Mouse (Mus musculus) telencephalon, adult 2 months (tissue): ENCODE measurements around the gene B3gnt7.

Experiments
- DNase-seq: peaks from one replicate; pipeline ENCODE4 v3.0.0-alpha.2; 2011; ENCODE audit warnings: low read depth, low spot score

B3gnt7 gene

GRCm38 (mm10) chr1:86302532-86302931 lies at the start of gene B3gnt7:
TSS of gene B3gnt7 (plus strand) at chr1:86302832.
- DNase-seq = no peak

DNA sequence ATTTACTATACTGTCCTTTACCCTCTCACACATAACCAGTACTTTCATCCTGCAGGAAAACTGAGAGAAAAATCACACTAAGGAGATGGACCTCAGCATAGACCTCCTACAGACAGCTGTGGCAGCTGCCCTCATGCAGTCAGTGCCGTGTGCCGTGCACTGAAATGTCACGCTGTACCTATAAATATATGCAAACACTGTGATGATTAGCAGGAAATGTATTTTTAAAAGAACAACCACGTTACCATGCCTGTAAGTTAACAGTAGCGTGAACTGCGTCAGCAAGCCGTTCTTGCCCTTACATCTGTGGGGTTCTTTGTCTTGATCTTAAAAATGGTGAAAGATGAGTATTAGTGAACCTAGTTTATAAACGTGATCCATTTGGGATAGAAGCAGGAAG lies 49.2 kb upstream of the B3gnt7 start:
- no peak for DNase-seq

- no peak for DNase-seq
Measured at GRCm38 (mm10) chr1:86256311-86256710, 46.3 kb upstream of the B3gnt7 start.

- no peak for DNase-seq
Measured at GRCm38 (mm10) chr1:86257228-86257627, 45.4 kb upstream of the B3gnt7 start.

GRCm38 (mm10) chr1:86258171-86258824 lies 44.3 kb upstream of the B3gnt7 start:
- DNase-seq = no peak

DNA sequence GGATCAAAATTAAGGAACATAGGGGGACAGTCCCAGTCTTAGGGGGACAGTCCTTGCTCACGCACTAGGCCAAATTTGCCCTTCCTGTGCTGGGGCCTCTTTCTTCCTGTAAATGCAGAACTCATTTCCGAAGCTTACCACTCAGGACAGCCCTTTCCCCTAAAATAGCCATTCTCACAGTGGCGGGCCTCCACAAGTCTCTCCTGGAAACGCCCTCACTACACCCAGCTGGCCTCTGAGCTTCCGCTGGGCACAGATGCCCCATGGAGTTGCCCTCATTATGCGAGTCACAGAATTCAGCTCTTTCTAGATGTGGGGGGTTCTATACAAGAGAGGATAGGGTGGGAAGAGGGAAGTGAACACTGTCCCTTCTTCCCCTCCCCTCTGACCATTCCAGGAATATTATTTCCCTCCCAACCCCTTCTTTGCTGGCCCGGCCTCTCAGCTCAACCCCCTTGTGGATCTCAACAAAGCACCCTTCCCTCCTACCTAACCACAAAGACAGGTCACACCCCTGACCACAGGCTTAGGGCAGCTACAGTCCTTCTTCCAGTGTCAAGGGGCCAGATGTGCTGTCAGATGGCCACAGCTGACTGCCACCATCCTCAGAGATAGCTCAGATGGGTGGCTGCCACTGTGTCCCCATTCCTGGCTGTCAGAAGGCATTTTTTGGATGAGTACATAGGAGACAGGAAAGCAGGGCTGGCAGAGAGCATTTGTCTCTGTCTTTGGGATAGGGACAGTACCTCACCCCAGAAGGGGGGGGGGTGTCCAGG lies 38.9 kb upstream of the B3gnt7 start:
- DNase-seq = no peak

DNA sequence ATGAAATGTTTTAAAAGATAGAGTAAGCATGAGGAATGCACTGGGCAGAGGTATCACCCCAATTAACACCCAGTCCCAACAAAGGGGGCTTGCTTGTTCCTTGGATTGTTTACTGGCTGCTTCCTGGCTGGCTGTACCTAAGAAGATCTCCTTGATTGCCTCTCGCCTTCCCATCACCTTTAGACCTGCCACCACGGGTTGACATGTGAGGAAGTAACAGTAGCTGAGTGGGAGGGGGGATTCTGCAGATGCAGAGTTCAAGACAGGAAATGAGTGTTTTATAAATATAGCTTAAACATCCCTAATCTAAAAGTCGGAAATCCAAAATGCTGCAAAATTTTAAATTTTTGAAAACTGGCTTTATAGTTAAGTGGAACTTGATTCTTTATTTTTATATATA lies 37.6 kb upstream of the B3gnt7 start:
- no peak for DNase-seq

GRCm38 (mm10) chr1:86268492-86269189 lies 34.0 kb upstream of the B3gnt7 start:
- no peak for DNase-seq

DNA sequence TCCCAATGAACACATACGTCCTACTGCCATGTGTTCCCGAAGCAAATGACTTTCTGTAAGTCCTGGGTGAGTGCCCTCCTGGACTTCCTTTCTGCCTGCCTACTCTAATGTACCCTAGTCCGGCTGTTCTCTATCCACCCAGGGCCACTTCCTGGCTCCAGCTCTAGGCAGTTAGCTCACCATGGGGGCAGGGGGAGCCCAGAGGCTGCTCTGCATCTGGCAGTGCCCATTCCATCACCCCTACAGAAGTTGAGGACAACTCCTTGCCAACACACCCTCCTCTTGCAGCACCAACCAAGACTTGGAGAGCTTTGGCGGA lies 33.5 kb upstream of the B3gnt7 start:
- no peak for DNase-seq

DNA sequence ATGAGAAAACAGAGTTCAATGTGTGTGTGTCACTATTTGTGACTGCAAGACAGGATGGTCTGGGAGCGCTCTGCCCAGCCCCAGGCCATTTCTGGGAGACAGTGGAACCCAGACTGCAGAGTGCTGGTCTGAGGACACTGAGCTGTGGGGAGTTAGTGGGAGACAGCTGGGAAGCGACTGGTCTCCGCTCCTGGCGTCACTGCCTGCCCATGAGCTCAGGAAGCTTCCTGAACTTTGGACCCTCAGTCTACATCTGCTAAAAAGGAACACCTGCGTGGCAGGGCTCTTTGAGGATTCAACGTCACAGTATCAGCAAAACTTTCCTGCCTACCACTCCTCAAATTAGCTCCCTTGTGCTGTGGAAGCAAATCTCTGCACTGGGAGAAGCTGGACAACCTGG lies 30.9 kb upstream of the B3gnt7 start:
- DNase-seq = no peak

DNA sequence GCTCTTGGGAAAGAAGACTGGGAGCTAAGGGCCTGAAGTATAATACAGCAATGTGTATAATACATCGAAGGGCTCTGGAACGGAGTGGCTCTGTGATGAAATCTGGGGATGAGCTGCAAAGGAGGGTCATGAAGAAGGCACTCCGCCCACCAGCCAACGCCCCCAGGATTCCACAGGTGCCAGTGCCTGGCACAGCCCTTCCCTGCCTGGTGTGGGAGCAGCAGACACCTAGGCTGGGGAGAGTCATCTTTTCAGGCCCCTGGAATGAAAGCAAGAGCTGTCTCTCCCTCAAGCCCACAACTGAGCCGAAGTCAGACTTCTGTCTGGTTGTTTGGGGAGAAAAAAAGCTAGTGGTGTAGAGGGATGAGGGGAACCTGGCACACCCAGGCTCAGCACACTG lies 25.6 kb upstream of the B3gnt7 start:
- DNase-seq = no peak

- DNase-seq = peak; percentile 50
Measured at GRCm38 (mm10) chr1:86281781-86282536, 20.7 kb upstream of the B3gnt7 start.

DNA sequence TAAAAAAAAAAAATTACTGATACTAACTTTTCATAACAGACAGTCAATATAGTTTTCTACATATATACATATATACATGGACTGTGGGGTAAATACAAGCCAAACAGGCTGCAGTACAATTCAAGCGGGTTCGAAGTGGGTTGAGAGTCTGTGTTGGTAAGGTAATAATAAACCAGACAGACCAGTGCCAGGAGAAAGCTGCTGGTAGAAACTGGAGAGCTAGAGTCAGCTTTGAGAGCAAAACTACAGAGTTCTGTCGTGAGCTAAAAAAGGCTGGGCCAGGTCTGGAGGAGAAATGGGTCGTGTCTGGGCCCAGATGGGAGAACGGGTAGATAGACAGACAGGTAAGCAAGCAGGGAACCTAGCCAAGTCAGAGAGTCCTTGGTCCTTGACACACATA lies 18.5 kb upstream of the B3gnt7 start:
- DNase-seq = no peak

DNA sequence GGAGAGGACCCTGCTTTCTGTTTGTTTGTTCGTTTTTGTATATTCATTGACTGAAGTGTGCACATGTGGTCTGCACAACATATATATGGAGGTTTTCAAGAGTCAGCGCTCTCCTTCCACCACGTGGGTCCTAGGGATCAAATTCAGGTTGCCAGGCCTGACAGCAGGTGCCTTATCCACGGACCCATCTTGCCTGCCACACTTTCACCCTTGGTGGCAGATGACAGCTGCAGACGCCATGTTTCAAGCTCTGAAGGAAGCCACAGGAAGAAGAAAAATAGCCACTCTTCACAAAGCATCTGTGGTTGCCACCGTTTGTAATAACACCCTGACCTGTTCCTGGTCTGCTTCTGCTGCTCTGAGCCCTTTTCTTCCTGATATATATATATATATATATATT lies 17.3 kb upstream of the B3gnt7 start:
- DNase-seq = no peak

- no peak for DNase-seq
Measured at GRCm38 (mm10) chr1:86287473-86287872, 15.2 kb upstream of the B3gnt7 start.

- DNase-seq = no peak
Measured at GRCm38 (mm10) chr1:86290452-86290851, 12.2 kb upstream of the B3gnt7 start.

DNA sequence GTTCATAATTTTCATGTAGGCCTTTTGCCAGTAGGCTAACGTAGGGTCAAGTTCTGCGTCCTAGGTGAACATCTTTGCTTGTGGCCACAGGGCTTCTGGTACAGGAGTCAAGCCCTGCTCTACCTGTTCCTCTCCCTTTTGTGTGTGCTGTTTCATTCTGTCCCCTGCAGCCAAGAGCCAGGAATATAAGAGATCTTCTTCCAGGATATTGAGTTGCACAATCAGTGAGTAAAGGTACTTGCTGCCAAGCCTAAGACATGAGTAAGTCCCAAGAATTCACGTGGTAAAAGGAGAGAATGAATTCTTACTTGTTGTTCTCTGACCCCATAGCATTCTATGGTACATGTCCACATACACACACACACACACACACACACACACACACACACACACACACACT lies 9.5 kb upstream of the B3gnt7 start:
- no peak for DNase-seq

DNA sequence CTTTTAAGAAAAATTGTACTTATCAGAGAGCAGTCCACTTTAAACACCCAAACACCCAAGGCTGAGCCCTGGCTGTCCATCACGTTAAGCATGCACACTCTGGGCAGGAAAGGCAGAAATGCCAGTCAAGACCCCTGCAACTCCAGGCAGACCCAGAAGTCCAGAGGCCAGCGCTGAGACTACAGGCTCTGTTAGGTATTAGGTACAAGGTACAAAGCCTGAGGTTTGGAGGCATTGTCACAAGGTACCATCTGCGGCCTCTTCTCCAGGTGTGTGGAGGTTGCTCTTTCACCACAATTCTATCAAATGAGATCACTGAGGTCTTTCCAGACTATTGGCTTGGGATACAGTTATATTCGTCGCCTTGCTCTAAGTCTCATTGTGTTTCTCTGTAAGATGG lies 8.8 kb upstream of the B3gnt7 start:
- no peak for DNase-seq

- no peak for DNase-seq
Measured at GRCm38 (mm10) chr1:86294472-86294871, 8.2 kb upstream of the B3gnt7 start.

GRCm38 (mm10) chr1:86300093-86300492 lies 2.5 kb upstream of the B3gnt7 start:
- DNase-seq = no peak

GRCm38 (mm10) chr1:86300731-86301130 lies 1.9 kb upstream of the B3gnt7 start:
- no peak for DNase-seq
